Mouse (Mus musculus) E14TG2a.4 (cell line): ENCODE measurements around the gene Cemip.
"Not testable (repeated sequence)": the region's sequence is repeated elsewhere in the genome, so short reads cannot be mapped to it uniquely, and the experiment has no call there.

ENCODE experiments used
- H3K27me3 ChIP-seq: 2 replicates; pipeline ENCODE4 v1.6.1; 2014; ENCODE audit warnings: low read length, control low read depth; ENCODE audit not compliant: insufficient read depth
- H3K36me3 ChIP-seq: 2 replicates; pipeline ENCODE4 v1.6.1; 2014; ENCODE audit warnings: low read length, control low read depth; ENCODE audit not compliant: insufficient read depth
- H3K4me1 ChIP-seq: replicated peaks from 2 replicates; pipeline ENCODE4 v1.6.1; 2014; ENCODE audit warnings: low read depth, low read length, control low read depth
- H3K4me3 ChIP-seq: replicated peaks from 2 replicates; pipeline ENCODE4 v1.5.1; 2014; ENCODE audit warnings: mild to moderate bottlenecking, low read length
- H3K9me3 ChIP-seq: 2 replicates; pipeline ENCODE4 v1.6.1; 2014; ENCODE audit warnings: low read length, control low read depth
- CTCF ChIP-seq: conservative IDR thresholded peaks from 2 replicates; pipeline ENCODE4 v1.5.1; 2014; ENCODE audit warnings: low read length
- NANOG ChIP-seq: IDR thresholded peaks from 2 replicates; pipeline ENCODE4 v1.6.1; 2014; ENCODE audit warnings: borderline replicate concordance, low read length, mixed read lengths
- POU5F1 ChIP-seq: IDR thresholded peaks from 2 replicates; pipeline ENCODE4 v1.6.1; 2014; ENCODE audit warnings: low read length, borderline replicate concordance

Cemip gene

GRCm38 (mm10) chr7:84086039-84086829, at the start of gene Cemip:
Gene Cemip, minus strand, starts transcription at chr7:84086502.
- TF ChIP-seq NANOG = no peak
- no peak for TF ChIP-seq CTCF
- TF ChIP-seq POU5F1 = no peak
- H3K27me3 ChIP-seq = peaks cover 40% of the 10 kb centered on the region

DNA sequence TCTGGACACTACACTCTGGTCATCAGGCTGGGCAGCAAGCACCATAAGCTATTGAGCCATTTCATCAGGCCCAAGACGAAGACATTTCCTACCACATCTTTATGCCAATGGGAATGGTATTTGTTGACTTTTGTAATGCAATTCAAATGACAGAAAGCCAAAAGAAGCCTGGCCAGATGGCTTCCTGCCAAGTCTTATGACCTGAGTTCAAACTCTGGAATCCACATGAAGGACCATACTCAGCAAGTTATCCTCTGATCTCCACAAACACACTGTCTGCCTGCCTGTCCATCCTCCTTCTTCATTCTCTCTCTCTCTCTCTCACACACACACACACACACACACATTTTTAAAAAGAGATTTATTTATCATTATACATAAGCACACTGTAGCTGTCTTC, 46.4 kb upstream of the Cemip start:
- H3K4me3 ChIP-seq = no peak overlapping the region
- TF ChIP-seq NANOG = no peak
- no peak for TF ChIP-seq CTCF
- TF ChIP-seq POU5F1 = no peak
- H3K9me3 ChIP-seq = no peaks in the 10 kb centered on the region

More at GRCm38 (mm10) chr7:84086039-84086829, at the start of gene Cemip:
- H3K9me3 ChIP-seq = no peaks in the 10 kb centered on the region
- H3K4me1 ChIP-seq = peaks cover 11% of the 10 kb centered on the region
- H3K36me3 ChIP-seq = no peaks in the 10 kb centered on the region
- peak within 1 kb of the TSS; percentile 76 for H3K4me3 ChIP-seq

DNA sequence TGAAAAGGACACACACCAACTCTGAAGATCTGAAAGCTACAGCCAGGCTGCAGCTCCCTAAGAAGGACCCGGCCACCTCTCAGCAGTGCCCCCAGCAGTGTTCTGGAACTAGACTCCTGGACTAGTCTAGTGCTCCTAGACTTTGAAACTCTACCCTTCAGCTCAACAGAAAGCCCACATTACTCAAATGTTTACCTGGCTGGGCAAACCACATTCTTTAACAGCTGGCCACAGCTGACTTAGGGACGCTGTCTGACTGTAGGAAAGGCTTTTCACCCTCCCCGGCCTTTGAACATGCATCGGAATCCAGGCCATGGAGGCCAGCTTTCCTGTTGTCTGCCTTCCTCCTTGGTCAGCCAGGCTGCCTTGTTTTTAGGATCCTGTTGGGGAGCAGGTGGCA, 45.4 kb upstream of the Cemip start:
- Histone ChIP-seq H3K4me3 (no peak overlapping the region), H3K36me3 (peaks cover 10% of the 10 kb centered on the region; the same call in 1 of the 2 replicates), H3K4me1 (peaks cover 53% of the 10 kb centered on the region), H3K27me3 (no peaks in the 10 kb centered on the region), H3K9me3 (no peaks in the 10 kb centered on the region)
- no peak for TF ChIP-seq CTCF
- TF ChIP-seq POU5F1 = no peak
- TF ChIP-seq NANOG = no peak

More for the DNA sequence above, 46.4 kb upstream of the Cemip start:
- H3K27me3 ChIP-seq = no peaks in the 10 kb centered on the region
- H3K4me1 ChIP-seq = peaks cover 53% of the 10 kb centered on the region
- H3K36me3 ChIP-seq = peaks cover 9% of the 10 kb centered on the region; the same call in 1 of the 2 replicates

DNA sequence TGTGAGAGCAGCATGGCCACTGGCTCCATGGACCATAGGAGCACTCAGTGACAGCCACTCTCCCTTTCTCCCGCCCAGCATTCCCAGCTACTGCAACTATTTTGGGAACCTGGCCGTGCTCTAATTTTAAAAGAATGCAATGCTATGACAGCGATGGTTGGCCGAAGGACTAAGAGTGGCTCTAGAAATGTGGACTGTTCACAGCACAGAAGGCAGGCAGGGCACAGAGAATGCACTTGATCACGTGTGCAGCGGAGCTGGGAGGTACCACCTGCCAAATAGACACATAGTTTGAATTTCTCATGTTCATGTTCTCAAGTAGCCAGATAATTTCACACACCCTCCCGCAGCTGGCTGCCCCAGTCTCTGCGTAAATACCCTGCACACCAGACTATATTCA, 42.4 kb upstream of the Cemip start:
- no peaks in the 10 kb centered on the region for H3K27me3 ChIP-seq
- peaks cover 55% of the 10 kb centered on the region for H3K4me1 ChIP-seq
- H3K4me3 ChIP-seq = no peak overlapping the region
- peaks cover 11% of the 10 kb centered on the region; the same call in 1 of the 2 replicates for H3K36me3 ChIP-seq
- no peaks in the 10 kb centered on the region for H3K9me3 ChIP-seq
- TF ChIP-seq POU5F1 = no peak

DNA sequence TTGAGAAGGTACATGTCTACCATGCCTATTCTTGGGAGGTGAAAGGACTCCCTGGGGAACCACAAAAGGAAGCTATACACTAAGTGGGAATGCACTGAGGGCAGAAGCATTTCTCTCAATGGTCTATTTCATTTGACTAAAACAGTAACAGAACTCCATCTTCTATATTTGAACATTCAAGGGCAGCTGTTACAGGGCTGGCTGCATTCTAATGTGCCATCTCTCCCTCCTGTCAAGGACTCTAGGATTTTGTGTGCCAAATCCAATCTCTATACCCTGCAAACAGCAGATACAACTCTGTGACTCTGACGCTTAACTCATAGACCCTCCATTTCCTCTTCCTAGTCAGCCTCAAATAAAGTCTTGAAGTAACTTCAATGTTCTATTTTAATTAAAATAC, 39.4 kb upstream of the Cemip start:
- peaks cover 18% of the 10 kb centered on the region; the same call in 1 of the 2 replicates for H3K36me3 ChIP-seq
- TF ChIP-seq CTCF = no peak
- no peak for TF ChIP-seq NANOG
- no peak for TF ChIP-seq POU5F1
- no peaks in the 10 kb centered on the region for H3K27me3 ChIP-seq
- H3K9me3 ChIP-seq = no peaks in the 10 kb centered on the region
- H3K4me3 ChIP-seq = no peak overlapping the region
- H3K4me1 ChIP-seq = peaks cover 50% of the 10 kb centered on the region

DNA sequence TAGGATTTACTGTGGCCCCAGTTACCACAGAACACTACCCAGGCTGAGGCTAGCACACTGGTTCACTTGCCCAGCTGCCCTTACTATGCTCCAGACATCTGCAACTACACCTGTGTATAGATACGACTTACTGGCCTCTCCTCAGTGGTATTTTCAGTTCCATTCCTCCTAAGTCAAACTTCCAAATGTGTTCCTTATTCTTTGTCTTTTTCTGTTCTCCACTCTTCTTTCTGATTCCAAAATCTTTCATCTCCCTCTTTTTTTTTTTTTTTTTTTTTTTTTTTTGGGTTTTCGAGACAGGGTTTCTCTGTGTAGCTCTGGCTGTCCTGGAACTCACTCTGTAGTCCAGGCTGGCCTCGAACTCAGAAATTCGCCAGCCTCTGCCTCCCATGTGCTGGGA, 37.3 kb upstream of the Cemip start:
- not testable (repeated sequence) for H3K27me3 ChIP-seq, H3K9me3 ChIP-seq, H3K4me3 ChIP-seq
- H3K4me1 ChIP-seq = peaks cover 56% of the 10 kb centered on the region
- H3K36me3 ChIP-seq = peaks cover 22% of the 10 kb centered on the region; the same call in 1 of the 2 replicates

- Histone ChIP-seq H3K4me3 (no peak overlapping the region), H3K4me1 (peaks cover 49% of the 10 kb centered on the region), H3K27me3 (no peaks in the 10 kb centered on the region), H3K9me3 (no peaks in the 10 kb centered on the region), H3K36me3 (peaks cover 30% of the 10 kb centered on the region)
- TF ChIP-seq NANOG = no peak
- no peak for TF ChIP-seq CTCF
- no peak for TF ChIP-seq POU5F1
These were observed 35.5 kb upstream of the Cemip start for GRCm38 (mm10) chr7:84121778-84122177.

- peaks cover 42% of the 10 kb centered on the region for H3K36me3 ChIP-seq
- TF ChIP-seq CTCF (no peak), NANOG (no peak), POU5F1 (no peak)
- H3K27me3 ChIP-seq = no peaks in the 10 kb centered on the region
- H3K4me1 ChIP-seq = peaks cover 42% of the 10 kb centered on the region
- no peaks in the 10 kb centered on the region for H3K9me3 ChIP-seq
- no peak overlapping the region for H3K4me3 ChIP-seq
These were observed 33.9 kb upstream of the Cemip start for GRCm38 (mm10) chr7:84120142-84120760.
